In the genomic region with DNA sequence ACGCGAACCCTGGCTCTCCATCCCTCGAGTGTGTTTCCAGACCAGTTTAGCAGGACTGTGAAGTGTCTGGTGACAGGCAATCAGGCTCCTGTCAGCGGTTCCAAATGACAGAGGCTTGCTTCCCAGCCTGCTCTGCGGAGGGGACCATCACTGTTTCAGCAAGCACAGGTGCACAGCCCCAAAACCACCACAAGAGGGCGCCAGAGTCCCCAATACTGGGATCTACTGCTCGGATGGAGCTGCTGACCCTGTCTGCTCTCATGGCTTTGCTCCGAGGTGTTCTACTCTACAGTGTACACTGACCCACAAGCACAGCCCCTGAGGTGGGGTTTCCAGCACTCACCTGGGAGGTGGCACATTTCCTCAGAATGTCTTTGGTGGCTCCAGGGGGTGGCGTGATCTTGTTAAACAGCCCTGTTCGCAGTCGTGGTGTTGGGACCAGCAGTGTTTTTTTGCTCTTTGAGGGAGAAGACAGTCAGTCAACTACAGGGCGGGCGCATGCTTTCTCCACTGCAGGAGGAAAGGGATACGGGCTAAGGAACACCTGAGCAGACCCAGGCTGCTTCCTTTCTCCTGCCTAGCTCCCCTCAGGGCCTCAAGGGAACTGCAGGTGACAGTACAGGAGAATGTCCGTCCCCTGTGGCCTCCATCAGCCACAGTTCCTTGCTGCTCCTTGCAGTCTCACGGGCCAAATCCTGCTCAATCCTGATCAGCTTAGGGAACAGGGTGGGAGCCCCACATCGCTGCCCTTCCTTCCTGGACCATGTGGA, we compare ENCODE assay signal across 9 mouse cellular contexts. TPM values are rescaled to one million over a fixed set of nuclear protein-coding genes. Genes with fewer than 3 reads are reported as not detected.
A peak's percentile ranks its signal among the peaks of the same experiment; 100 is the strongest.
DNase-seq lines count a peak whose midpoint lies in the region; ATAC-seq and TF ChIP-seq lines count a peak whose summit lies in the region.
"Had no signal": no experiment of that assay in that cellular context is flagged by ENCODE, and none has a peak within 500 bp of the region (broad histone marks: within the 10 kb centered on the region; RNA-seq: fewer than 3 reads in every experiment).

No protein-coding gene starts in this region.

- no peaks in the 10 kb centered on the region for H3K27me3 ChIP-seq in neural tube, embryonic 14.5 days (ENCODE audit: control insufficient read depth, insufficient read depth, low read length)
- no peaks in the 10 kb centered on the region for H3K27me3 ChIP-seq in thymus, adult 2 months (ENCODE audit: control insufficient read depth, insufficient read depth, low read length)

- no peaks in the 10 kb centered on the region for H3K9me3 ChIP-seq in neural tube, embryonic 14.5 days (ENCODE audit: control insufficient read depth, low read length)

- peaks cover 23% of the 10 kb centered on the region for H3K36me3 ChIP-seq in neural tube, embryonic 14.5 days (ENCODE audit: control insufficient read depth, insufficient read depth, low read length)
- peaks cover 8% of the 10 kb centered on the region for H3K36me3 ChIP-seq in thymus, adult 2 months (ENCODE audit: control insufficient read depth, insufficient read depth, low read length)

- no peak overlapping the region for H3K4me3 ChIP-seq in neural tube, embryonic 14.5 days (ENCODE audit: low read depth, low read length)
- no peak overlapping the region for H3K4me3 ChIP-seq in thymus, adult 2 months (ENCODE audit: control insufficient read depth, insufficient read depth, low read length)
- H3K4me3 ChIP-seq: erythroblast, embryonic 14.5 days had no signal

- H3K4me1 ChIP-seq in neural tube, embryonic 14.5 days (ENCODE audit: control insufficient read depth, insufficient read depth, low read length), result 0 out of 2 replicates have a peak, but pooled peaks cover 5% of the 10 kb centered on the region
- peaks cover 6% of the 10 kb centered on the region; the same call in 1 of the 2 replicates for H3K4me1 ChIP-seq in thymus, adult 2 months (replicated peaks; ENCODE audit: control insufficient read depth, insufficient read depth, low read length)

- peak; percentile 18; the same call in 1 of the 2 replicates for ATAC-seq in neural tube, embryonic 14.5 days (ENCODE audit: low read depth)

- H3K27ac ChIP-seq in neural tube, embryonic 14.5 days (ENCODE audit: low read depth, low read length), result no peak overlapping the region
- H3K27ac ChIP-seq in thymus, adult 2 months (ENCODE audit: control insufficient read depth, insufficient read depth, low read length), result no peak overlapping the region

- TF ChIP-seq CTCF in thymus, adult 2 months (IDR thresholded peaks at IDR 0.05; ENCODE audit: borderline replicate concordance, control insufficient read depth, extremely low read depth, insufficient read depth, low read length, poor library complexity), result peak; percentile 96

- no peak for TF ChIP-seq POLR2A in thymus, adult 2 months (IDR thresholded peaks at IDR 0.05; ENCODE audit: control insufficient read depth, extremely low read depth, insufficient read depth, low read length, poor library complexity)

- WGBS in neural tube, embryonic 14.5 days, result 52% methylated on average over 17 of the region's 17 CpGs
- 68% methylated on average over 17 of the region's 17 CpGs for WGBS in thymus, adult 2 months

- H3K9ac ChIP-seq in neural tube, embryonic 14.5 days (replicated peaks; ENCODE audit: low read depth, low read length), result no peak overlapping the region

- intact Hi-C loops in left cerebral cortex, postnatal 4 days (cut with DNase I), result no loop called here

- DNase-seq in 3T3-L1 (ENCODE audit: low read depth, low spot score) (peak; percentile 79), R1 (ENCODE audit: low read depth, low spot score) (peak; percentile 79)
- peak; percentile 75 for DNase-seq in cerebellum, postnatal 36 days
- peak; percentile 86 for DNase-seq in gastrocnemius, postnatal 10 days
- peak; percentile 71 for DNase-seq in kidney, adult 18-20 months
- peak; percentile 85 for DNase-seq in left cerebral cortex, postnatal 4 days
- peak; percentile 78 for DNase-seq in thymus, adult 2 months

- H3K4me2 ChIP-seq in neural tube, embryonic 14.5 days (ENCODE audit: low read depth, low read length), result no peak overlapping the region

RNA-seq across cellular contexts. Expression of gene Mthfsd, which starts 4.0 kb away (rescaled TPM):
- total RNA-seq in gastrocnemius, postnatal 10 days (2021), result 10 to 100 TPM; 13.0 to 17.7 TPM
- 10 to 100 TPM; 23.2 to 26.6 TPM for total RNA-seq in left cerebral cortex, postnatal 4 days (2021)
- polyA plus RNA-seq in neural tube, embryonic 14.5 days (2014; fragmentation: Nextera tagmentation; extraction: Ambion mirVana), result 43.3 and 53.4 TPM in 2 replicates
- polyA plus RNA-seq in thymus, adult 2 months (2012; rRNA removed), result 60.8 and 69.4 TPM in 2 replicates

RNA-seq across cellular contexts. Expression of gene Foxc2, which starts 11.7 kb away (rescaled TPM):
- 1 to 10 TPM in 1 of 2 experiments, under 1 TPM in 1; 0.78 to 1.1 TPM for total RNA-seq in gastrocnemius, postnatal 10 days (2021)
- total RNA-seq in left cerebral cortex, postnatal 4 days (2021), result 1 to 10 TPM; 4.3 to 4.4 TPM
- 0.16 and 3.3 TPM in 2 replicates for polyA plus RNA-seq in neural tube, embryonic 14.5 days (2014; fragmentation: Nextera tagmentation; extraction: Ambion mirVana)
- 0.80 and 0.85 TPM in 2 replicates for polyA plus RNA-seq in thymus, adult 2 months (2012; rRNA removed)
- polyA plus RNA-seq: erythroblast, embryonic 14.5 days had no signal

RNA-seq across cellular contexts. Expression of gene Foxf1, which starts 20.0 kb away (rescaled TPM):
- under 1 TPM; 0.16 to 0.27 TPM for total RNA-seq in gastrocnemius, postnatal 10 days (2021)
- 1 to 10 TPM; 1.7 TPM for total RNA-seq in left cerebral cortex, postnatal 4 days (2021)
- 0.16 and 1.3 TPM in 2 replicates for polyA plus RNA-seq in neural tube, embryonic 14.5 days (2014; fragmentation: Nextera tagmentation; extraction: Ambion mirVana)
- polyA plus RNA-seq in thymus, adult 2 months (2012; rRNA removed), result 0.94 and 1.3 TPM in 2 replicates
- polyA plus RNA-seq: erythroblast, embryonic 14.5 days had no signal

RNA-seq across cellular contexts. Expression of gene Foxl1, which starts 23.5 kb away (rescaled TPM):
- total RNA-seq in gastrocnemius, postnatal 10 days (2021), result under 1 TPM; 0.09 to 0.27 TPM
- total RNA-seq in left cerebral cortex, postnatal 4 days (2021), result under 1 TPM in 1 of 2 experiments, not detected in 1; 0.18 TPM
- 0.09 TPM in 1 of 2 replicates, not detected in the other for polyA plus RNA-seq in neural tube, embryonic 14.5 days (2014; fragmentation: Nextera tagmentation; extraction: Ambion mirVana)
- 0.11 and 0.14 TPM in 2 replicates for polyA plus RNA-seq in thymus, adult 2 months (2012; rRNA removed)
- polyA plus RNA-seq: erythroblast, embryonic 14.5 days had no signal
